Mouse (Mus musculus) granulocyte monocyte progenitor cell, adult 5-6 weeks (primary cell): ENCODE data around the gene Nkain1. TPM values are rescaled to one million over a fixed set of nuclear protein-coding genes. Genes with fewer than 3 reads are reported as not detected.

Experiments
- ATAC-seq: replicated peaks from 2 replicates; pipeline ENCODE4 v1.8.0; 2016; ENCODE audit warnings: mild to moderate bottlenecking, moderate TSS enrichment, inconsistent platforms; ENCODE audit not compliant: poor library complexity, severe bottlenecking
- total RNA-seq, 2 experiments: library from RNA; stranded (forward) in 1 of 2; stranded (reverse) in 1 of 2; fragments of 200-712, 200-1000 nt in 1 of 2; fragments of >200 nt in 1 of 2; fragmentation: Nextera tagmentation in 1 of 2; gene quantifications; 2 replicates each; pipeline ENCODE4 v1.2.3; 2014 to 2017

Nkain1 gene
- total RNA-seq (2014; fragmentation: Nextera tagmentation) (not detected in 2 replicates), total RNA-seq (2017) (not detected in 2 replicates)

DNA sequence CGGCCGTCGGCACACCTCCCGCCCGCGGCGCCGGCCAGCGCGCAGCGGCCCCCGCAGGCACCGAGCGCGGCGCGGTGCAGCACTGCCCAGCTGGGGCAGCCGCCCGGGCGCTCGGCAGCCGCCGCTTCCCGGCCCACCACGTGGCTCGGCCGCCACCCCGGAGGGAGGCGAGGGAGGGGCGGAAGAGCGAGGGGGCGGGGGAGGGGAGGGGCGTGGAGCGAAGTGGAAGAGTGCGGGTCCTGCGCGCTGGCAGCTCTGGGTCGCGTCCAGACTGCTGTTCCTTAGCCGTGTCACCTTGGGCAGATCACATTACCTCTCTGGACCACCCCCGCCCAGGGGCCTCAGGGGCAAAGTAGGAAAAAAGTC, at the start of gene Nkain1:
Gene Nkain1 (minus strand): TSS at position 126 of the 366 bp plus-strand sequence.
- ATAC-seq: peak; percentile 39

DNA sequence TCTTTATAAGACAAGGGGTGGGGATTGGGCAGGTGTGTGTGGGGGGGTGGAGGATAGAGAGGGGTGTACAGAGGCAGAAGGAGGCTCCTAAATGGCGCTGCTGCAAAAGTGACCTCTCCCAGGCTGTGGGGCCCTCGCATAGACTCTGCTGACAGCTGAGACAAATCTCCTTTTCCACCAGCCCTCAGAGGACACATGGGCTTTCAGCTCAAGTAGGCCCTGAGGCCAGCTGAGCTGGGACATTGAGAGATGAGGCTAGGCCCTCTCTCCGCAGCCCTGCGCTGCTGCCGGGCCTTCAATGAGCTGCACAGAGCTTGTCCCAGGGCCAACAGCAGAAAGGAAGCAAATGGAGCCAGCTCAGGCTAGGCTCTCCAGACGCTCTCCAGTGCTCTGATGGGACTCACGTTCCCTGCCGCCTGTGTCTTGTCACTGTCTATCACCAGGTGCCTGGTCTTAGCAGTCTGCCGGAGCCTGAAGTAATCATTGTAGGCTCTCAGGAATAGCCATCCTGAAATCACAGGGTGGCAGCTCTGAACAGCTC, 4.8 kb upstream of the Nkain1 start:
- ATAC-seq: no peak

DNA sequence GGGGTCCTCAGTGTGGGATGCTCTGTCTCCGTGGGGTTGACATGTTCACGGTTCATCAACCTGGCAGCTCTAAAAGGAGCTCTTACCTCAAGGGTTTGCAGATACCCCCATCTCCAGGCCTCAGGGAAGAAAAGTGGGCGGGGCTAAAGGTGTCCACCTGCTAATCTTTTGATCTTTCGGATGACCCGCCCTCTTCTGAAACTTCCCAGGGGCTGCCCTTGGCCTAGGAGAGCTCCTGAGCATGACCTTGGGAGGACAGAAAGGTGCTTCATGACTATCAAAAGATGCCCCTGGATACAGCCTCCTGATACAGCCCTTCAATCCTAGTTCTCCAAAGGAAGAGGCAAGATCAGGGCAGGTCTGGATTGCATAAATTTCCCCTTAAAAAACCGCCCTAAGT, 3.1 kb upstream of the Nkain1 start:
- ATAC-seq: no peak

DNA sequence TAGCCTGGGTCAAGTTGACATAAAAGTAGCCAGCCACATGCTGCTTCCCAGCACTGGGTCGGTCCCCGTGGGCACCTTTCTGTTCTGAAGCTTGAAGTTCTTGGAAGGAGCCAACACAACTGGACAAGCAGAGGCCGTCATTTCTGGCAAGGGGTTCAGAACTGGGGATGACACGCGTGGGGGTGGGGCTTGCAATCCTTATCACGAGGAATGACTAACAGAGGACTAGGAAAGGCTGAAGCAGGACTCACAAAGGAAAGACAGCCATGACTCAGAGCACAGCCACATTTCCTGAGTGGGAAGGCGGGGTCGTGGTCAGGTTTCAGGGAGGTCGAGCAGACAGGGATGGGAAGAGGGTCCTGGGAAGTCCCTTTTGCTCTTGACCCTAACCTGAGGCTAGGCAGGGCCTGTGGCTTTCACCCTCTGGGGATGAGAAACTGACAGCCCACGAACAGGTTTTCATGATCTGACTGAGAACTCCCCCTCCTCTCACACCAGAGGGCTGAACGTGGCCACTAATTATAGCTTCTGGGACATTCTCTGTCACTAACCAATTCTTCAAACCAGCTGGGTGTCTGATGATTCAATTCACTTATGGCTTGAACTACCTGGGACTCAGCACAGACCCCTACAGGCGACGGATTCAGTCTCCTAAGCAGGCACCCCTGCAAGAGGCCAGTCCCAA, 2.4 kb upstream of the Nkain1 start:
- ATAC-seq: no peak

DNA sequence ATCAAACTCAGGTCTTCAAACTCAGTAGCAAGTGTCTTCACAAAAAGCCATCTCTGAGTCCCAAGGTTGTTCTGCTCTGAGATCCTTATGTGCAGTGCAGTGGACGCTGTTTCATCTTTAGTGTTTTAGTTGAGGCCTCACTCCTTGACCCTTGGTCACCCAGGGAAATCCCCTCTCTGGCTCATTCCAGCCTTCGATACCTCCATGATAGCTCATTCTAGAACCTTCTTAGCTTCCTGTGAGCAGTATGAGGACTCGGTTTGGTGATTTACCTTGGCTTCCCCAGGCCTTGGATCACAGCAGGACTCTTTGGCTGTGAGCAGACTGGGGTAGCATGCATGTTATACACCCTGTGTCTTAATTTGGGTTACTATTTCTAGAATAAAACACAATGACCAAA, 1.6 kb upstream of the Nkain1 start:
- ATAC-seq: no peak

DNA sequence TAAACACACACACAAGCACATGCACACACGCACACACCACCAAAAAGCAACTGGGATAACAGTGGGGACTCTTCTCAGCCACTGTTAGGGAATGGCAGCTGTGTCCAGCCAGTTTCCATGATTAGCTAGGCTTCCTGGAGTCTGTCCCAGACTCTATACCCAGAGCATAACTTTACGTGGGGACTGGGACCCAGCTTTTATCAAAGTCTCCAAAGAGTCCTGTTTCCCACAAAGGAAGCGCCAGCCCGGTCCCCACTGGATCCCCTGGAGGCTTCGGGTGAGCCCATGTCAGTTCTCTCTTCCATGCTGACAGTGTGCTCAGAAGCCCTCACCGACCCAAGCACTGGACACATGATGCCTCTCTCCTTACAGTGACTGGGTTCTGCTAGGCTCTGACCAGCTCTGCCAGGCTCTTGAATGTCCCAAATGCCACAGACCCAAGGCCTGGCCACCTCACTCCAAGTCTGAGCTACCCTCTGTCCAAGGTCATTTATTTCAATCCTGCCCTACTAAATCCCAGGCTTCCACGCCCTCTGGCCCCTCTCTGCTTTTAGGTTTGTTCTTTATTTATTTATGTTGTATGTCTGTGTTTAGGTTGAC, 988 bp upstream of the Nkain1 start:
- no peak for ATAC-seq

DNA sequence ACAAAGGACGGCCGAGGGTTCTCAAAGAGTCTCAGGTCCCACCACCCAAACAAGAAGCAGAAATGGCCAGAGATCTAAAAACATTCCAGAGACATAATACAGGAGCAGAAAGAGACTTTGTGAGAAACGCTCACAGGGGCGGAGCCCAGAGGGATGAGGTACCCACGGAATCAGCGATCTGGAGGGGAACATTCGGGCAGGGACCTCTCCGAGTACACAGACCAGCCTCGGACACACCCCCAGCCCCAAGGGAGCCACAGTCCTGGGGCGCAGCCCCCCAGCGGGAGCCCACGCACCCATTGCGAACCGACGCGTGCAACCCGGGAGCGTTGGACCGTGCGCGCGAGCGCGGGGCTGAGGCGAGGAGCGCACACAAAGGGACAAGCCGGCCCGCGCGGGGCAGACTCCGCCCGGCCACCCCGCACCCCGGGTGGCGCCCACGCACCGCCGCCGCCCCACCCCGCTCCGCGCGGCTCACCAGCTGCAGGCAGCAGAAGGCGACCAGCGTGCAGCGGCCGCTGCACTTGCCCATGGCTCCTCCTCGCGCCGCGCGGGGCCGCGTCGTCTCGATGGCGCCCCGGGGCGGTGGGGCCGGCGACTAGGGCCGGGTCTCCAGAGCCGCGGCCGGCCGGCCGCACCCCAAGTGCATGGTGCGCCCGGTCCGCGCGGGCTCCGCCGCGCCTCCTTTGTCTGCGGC, 474 bp downstream of the Nkain1 start:
- peak; percentile 19; the same call in 1 of the 2 replicates for ATAC-seq

DNA sequence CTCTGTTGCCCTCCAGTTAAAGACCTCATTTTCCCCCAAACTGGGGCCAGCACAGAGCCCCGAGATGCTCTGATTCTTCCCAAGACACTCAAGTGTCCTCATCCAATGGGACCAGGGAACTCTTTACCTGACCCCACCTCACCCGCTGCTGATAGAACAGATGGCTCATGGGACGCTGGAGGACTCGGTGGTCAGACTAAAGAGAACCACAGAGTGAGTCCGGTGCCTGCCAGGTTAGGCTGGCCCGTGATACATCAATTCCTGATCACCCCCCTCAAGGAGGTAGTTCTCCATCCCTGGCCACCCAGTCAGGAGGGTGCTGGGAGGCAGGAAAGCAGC, 992 bp downstream of the Nkain1 start:
- ATAC-seq: no peak

DNA sequence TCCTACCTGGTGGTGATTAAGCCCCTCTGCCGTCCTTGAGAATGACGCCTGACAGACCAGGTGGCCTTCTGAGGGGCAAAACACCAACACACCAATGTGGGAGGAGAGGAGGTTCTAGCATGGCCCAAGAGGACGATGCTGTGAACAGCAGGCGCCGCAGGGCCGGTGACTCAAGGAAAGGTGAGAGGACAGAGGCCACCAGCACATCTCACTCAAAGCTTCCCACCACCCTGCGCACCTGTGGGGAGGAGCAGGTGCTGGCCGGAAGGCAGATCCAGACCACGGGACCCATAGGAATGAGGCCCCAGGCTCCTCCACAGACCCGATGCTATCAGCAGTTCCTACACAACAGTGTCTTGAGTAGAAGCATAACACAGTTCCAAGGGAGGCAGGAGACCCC, 1.4 kb downstream of the Nkain1 start:
- no peak for ATAC-seq

DNA sequence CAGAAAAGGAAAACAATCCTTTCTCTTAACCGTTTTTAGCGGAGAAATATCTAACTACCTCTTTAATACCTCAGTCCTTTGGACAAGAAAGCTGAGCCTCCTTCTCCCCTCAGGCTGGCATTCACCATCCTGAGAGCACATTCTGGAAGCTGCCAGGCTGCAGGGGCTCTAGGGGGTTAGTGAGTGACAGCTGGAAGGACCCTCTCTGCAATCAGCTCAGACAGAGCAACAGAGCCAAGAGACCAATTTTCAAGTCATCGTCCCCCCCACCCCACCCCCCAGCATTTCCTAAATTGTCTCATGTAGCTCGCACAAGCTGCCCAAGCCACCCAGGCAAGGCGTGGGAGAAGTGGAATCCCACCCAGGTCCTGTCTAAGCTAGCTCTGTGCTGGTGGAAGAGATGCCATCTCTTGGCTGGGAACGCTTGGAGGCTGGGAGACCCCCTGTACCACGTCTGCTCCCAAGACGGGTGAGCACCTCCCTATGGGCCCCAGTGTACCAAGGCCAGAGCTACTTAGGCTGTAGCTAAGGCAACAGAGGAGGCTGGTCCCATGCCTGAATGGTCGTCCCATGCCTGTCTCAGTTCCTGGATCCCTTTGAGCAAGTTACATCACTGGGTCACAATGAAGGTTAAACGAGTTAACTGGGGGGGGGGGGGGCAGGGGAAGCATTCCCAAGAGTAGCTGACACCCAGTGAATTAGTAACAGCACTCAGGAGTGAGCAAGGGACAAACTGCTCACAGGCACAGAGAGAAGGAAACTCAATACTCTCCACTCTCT, 2.8 kb downstream of the Nkain1 start:
- no peak for ATAC-seq

DNA sequence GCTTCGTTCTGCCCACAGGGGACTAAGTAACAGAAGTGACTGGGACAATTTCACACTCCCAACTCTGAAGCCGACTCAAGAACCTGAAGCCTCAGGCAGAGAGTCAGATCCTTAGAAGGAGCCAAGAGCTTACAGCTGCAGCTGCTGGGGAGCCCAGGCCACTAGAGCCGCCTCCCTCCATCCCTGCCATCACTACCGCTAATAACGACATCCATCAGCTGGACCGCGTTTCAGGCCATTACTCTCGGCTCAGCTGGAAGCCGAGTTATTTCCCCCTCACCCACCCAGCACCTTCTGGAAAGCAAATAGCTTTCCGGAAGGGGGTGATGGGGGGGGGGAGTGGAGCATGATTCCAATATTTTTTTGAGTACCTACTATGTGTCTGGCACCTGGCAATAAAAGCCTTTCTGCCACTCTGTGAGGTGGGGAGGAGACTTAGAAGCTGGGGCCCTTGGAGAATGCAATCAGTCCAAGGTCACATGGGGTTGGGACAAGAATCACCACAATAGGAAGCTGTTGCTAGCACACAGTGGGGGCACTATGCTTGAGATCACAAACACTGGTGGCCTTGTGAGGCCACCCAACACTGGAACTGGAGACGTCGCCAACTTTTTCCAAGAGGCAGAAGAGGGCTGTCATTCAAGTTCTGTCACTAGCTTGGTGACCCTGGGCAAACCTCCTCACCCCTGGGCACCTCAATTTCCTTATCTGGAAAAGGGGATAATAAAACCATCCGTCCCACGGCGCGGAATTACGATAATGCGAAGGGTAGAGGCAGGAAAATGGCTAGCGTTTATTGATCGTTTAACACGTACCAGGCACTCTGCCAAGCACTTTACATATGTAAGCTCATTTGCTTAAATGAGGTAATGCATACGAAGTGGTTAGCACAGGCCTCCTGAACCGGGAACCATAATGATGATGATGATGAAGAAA, 5.7 kb downstream of the Nkain1 start:
- no peak for ATAC-seq

DNA sequence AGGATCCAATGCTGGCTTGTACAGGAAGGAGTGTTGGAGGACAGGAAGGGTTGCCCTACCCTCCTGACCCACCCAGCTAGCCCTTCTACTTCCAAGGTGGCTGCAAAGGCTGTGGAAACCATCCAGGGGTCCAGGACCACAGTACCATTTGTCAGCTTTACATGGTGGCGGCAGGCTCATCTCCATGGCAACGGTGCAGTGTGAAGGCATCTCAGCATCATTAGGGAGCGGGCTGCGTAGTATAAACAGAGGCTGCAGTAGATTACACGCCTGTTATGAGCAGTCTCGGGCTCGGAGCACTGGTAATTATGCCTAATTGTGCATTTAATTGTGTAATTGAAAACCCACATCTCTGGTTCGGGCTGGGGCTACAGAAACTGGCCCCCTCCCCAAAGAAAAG, 10.2 kb downstream of the Nkain1 start:
- ATAC-seq: no peak

DNA sequence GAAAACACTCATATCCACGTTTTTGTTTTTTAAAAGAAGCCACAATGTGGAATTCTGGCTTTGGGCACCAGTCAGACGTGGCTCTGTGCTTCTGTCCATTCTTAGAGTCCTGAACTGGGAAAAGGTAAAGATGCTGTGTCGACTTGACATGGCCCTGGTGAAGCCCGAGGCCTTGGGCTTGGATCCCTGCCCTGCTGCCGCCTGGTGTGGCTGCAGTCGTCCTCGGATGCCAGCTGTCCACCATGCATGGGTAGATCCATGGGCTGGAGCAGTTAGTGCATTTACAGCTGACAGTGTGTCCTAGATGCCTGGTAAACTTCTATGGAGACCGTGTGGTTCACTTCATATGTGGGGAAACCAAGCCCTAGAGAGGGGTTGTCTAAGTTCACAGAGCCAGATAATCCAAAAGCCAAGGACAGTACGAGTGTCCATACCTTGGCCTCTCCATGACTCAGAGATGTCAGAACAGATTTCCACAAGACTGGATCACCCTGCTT, 10.7 kb downstream of the Nkain1 start:
- no peak for ATAC-seq

DNA sequence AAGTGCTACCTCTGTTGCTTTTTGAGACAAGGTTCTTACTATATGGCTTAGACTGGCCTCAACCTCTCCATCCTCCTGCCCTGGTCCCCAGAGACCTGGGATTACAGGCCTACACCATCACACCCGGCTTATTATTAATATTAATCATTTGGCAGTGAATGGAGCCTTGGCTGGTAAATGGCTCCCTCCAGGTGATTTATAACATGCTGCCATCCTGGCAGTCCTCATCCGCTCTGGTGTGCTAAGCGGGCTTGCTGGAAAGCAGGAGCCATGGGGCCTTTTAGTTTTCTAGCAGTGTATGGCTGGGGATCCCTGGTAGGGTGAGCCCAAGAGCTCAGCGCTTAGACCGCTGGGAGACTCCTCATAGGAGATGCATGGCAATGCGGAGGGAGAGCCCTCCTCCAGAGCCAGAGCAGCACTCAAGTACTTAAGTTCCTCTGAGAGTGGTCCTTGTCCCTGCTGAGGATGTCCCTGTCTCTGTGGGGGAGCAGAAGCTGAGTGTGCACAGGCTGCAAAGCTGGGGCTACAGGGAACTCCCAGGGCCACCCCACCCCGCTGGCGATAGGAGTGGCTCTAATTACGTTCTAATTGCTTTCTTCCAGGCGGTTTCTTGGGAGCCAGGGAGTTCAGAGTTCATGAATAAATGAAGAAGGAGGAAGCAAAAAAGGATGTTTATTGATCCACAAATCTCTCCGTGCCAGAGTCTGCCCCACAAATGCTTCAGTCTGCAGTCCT, 13.2 kb downstream of the Nkain1 start:
- no peak for ATAC-seq

DNA sequence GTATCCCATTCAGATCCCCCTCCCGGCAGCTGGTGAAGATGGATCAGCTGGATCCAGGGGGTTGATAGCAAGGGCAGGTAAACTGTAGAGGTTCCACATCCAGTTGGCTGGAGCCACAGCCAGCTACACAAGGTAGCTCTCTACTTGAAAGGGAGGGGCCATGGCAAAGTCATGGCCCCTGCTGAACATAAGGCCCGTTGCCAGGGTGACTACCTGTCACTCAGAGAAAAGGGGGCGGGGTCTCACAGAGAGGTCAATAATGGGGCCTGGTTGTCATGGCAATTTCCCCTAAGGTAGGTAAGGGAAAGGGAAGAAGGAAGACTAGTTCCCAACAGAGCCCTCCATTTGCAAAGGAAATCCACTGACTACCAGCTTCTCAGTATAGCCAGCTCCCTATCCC, 14.8 kb downstream of the Nkain1 start:
- no peak for ATAC-seq

DNA sequence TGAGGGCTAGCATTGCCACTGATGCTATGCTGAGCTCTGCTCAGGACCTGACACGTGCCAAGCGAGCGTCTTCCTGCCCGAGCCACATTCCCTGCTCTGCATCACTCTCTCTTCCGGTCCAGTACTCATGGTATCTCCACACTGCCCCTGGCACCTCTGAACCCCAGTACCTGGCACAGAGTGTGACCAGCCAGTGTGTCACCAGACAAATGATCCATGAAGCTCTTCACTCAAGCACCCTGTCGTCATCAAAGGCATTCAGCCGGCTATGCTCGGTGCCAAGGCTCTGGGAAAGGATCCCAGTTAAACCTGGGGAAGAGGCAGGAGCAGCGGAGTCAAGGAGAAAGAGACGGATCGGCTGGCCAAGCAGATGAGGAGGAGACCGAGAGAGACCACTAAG, 16.1 kb downstream of the Nkain1 start:
- no peak for ATAC-seq

DNA sequence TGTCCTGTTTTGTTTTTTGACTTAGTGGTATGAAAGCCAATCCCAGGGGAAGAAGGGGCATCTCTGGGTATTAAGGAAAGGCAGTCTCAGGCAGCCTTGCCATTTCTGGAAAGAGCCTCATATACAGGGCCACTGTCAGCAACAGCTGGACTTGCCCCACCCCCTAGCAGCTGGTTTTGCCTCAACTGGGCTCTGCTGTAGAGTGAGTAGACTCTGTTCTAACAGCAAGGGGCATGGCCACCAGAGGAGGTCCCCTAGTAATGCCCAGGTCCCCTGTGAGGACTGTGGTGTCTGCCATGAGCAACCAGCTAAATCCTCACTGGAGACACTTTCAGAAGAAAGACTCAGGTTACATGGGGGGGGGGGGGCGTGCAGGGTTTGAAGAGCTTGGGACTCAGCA, 17.0 kb downstream of the Nkain1 start:
- no peak for ATAC-seq

DNA sequence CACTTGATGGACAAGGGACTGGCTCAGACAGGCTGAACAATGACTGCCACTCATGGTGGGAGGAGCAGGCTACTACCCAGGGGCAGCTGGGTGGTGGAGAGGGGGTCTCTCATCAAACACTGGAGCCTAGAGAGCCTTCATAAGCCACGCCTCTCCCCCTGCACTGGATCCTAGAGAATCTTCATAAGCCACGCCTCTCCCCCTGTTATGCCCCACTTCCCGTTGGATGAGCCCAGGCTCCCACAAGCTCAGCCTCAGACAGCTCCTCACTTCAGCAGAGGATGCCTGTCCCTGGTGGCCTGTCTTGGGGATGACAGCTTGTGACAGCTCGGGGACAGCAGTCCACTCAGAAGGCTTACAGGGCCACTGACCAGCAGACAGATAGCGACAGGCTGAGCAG, 17.7 kb downstream of the Nkain1 start:
- ATAC-seq: 0 out of 2 replicates have a peak, but pooled peaks have one; percentile 32

DNA sequence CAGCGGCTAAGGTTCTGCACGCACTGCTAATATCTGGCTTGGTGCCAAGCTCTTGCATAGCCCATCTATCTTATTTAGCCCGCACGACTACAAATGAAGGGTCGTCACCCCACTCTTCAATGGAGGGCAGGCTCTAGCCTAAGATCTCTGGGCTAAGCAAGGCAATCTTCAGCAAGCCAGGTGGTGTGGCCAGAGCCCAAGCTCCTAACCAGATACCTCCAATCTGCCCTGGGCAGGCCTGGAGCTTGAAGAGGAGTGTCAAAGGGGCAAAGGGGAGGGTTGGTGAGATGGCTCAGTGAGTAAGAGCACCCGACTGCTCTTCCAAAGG, 20.9 kb downstream of the Nkain1 start:
- no peak for ATAC-seq
